Mouse (Mus musculus): ENCODE results near the gene Tmem63a.

DNA sequence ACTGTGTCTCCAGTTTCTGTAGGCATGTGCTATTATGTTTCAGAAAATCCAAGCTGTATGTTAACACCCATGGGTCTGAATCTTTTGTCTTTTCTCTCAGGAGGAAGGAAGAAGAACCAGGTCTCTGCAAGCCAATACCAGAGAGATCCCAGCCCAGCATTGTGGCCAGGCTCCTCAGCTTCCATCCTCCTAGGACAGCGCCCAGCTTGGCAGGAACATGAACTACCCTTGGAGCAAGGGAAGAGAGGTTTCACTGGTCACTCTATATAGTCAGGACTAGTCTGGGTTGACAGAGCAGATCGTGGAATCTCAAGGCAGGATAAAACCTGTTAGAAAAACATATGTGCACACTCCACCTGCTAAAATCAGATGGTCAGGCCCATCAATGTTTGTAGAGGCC, 61.6 kb downstream of the Tmem63a start:
- TF ChIP-seq CTCF (IDR thresholded peaks at IDR 0.05; ENCODE audit: low read depth) = no peak
- TF ChIP-seq EP300 (IDR thresholded peaks at IDR 0.05; ENCODE audit: low read depth) = no peak

All from liver, embryonic 14.5 days (tissue).